Mouse (Mus musculus): ENCODE measurements around the gene Chka. TPM values are rescaled to one million over a fixed set of nuclear protein-coding genes. Genes with fewer than 3 reads are reported as not detected.

The Chka gene
- 32.5 and 46.5 TPM in 2 replicates for polyA plus RNA-seq (2012; rRNA removed)

DNA sequence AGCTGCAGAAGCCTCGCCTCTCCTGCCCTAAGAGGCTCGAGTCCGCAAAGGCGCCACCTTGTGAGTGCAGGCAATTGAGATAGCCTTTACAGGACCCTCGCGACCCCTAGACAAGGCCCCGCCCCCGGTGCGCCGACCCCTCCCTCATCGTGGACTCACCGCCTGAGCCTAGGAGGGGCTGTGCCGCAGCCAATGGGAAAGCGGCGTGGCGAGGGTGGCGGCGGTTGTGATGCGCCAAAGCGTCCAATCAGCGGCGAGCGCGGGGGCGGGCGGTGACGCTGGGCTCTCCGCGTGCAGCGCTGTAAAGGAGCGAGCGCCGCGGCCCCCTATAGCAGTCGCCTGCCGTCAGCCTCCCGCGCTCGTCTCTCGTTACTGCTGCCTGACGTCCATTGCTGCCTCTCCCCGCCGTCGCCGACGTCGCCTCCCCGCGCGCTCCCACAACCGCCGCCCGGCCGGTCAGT is at the start of gene Chka:
Chka (plus strand) TSS at position 272 of the 461 bp plus-strand sequence.

DNA sequence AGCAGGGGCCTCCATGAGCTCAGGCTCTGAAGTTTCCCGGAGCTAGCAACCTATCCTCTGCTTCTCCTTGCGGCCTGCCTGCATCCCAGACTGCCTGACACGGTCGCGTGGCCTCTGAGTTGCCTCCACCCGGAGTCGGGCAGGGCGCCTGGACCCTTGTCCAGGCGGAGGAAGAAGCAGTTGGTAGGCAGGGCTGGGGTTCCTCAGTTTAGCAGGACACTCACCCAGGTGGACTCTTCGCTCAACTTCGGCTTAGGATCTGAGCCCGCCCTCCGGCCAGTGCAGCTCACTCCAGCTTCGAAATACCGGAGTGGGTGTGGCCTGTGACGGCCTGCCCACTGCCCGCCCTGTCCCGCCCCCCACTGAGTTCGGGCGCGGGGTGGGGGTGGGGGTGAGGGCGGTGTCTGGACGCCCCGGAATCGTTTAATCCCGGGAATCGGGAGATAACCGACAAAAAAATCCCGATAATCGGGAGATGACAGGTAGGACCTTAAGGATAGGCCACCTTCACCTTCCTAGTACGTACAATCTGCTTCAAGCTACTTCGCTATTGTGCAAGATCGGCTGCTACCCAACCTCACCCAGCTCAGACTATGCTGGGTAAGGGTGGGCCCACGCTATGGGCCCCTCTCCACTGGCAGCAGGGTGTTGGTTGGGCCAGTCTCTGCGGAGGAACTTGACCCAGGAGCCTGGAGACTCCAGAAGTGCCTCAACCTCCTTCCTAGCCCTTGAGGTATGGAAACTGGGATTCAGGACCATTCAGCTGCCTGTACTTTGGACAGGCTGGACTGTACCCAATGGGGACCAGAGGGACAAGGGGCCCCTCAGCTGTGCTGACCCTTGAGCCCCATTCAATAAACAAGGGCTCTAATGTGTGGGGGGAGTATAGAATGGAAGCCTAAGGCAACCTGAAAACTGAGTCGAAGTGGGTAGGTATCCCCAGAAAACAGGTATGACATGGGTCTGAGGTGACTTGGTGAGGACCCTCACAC is 55.5 kb downstream of the Chka start, which contains the start of gene Tcirg1:
Tcirg1 (minus strand) TSS at position 339 of the 992 bp plus-strand sequence.

GRCm38 (mm10) chr19:3912337-3913204 is 61.0 kb downstream of the Chka start, which contains the start of gene Ndufs8:
Ndufs8 (minus strand) TSS chr19:3912774.

DNA sequence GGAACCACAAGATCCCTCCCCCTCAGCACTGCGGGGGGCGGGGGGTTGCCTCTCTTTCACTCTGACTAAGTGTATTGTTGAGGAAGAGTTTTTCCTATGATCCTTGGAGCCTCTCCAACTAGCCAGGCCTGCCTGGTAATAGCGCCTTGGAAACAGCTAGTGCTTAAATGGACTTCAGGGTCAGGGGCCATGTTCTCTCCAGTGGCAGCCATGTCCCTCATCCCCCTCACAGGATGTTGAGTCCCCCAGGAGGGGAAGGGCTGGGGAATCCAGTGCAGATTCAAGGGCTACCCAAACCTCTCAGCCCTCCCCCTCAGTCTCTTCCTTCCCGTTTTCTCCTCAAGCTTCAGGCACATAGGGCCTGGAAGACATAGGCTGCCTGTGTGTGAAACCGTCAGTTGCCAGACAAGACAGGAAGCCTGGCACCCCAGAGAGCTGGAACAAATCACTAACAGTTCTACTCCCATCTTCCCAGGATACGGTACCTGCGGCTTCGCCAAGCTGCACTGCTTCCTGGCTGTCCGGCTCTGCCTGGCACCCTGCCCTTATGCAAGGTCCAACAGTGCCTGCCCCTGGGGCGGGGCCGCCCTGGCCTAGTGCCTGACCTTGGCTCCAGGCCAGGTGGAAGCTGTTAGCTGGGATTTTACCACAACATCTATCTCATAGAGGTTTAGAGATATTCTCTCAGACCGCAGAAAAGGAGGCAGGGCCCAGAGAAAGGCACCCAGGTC is 77.8 kb downstream of the Chka start, which contains the start of gene Aldh3b1:
Aldh3b1 (minus strand) TSS at position 598 of the 731 bp plus-strand sequence.

DNA sequence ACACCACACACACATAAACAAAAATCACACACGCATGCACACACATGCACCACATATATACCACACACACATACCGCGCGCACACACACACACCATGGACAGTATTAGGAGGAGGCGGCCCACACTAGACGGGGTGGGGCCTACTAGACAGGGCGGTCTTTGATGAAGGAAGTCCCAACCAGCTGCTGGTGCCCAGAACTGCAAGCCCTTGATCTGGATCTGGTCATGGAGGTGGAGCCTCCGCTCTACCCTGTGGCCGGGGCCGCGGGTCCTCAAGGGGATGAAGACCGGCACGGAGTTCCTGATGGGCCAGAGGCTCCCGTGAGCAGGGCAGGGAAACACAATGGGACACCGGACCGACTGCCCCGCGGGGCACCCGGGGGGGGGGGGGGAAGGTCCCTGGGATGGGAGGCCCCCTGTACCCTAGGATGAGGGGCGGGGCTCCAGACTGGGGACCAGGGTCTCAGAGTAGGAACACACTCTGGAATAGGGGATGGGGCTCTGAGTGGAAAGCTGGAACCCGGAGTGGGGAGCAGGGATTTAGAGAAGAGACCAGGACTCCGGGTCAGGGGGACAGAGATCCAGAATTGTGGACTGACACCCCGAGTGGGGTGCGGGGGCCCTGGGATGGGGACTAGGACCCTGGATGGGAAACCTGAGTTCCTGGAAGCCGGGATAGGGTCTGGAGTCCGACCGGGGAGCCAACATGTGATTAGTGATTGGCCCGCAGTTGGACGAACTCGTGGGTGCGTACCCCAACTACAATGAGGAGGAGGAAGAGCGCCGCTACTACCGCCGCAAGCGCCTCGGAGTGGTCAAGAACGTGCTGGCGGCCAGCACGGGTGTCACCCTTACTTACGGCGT is 83.7 kb downstream of the Chka start, which contains the start of gene Unc93b1:
Unc93b1 (plus strand) TSS at position 155 of the 864 bp plus-strand sequence.

Other genes with a start within 250 kb of the Chka start
- 40.9 and 44.6 TPM in 2 replicates for gene Lrp5, start 165.2 kb upstream of the Chka start, polyA plus RNA-seq (2012; rRNA removed)
- gene 1810055G02Rik, start 143.5 kb upstream of the Chka start, polyA plus RNA-seq (2012; rRNA removed) = 14.1 and 19.8 TPM in 2 replicates
- gene Kmt5b, start 84.4 kb upstream of the Chka start, polyA plus RNA-seq (2012; rRNA removed) = 3.0 and 4.4 TPM in 2 replicates
- gene Tcirg1, start 55.4 kb downstream of the Chka start, polyA plus RNA-seq (2012; rRNA removed) = 67.3 and 72.2 TPM in 2 replicates
- gene Ndufs8, start 61.0 kb downstream of the Chka start, polyA plus RNA-seq (2012; rRNA removed) = 180 and 250 TPM in 2 replicates
- gene Aldh3b1, start 78.0 kb downstream of the Chka start, polyA plus RNA-seq (2012; rRNA removed) = 2.0 TPM in 2 replicates
- 31.5 and 46.6 TPM in 2 replicates for gene Unc93b1, start 83.4 kb downstream of the Chka start, polyA plus RNA-seq (2012; rRNA removed)
- gene Aldh3b3, start 106.9 kb downstream of the Chka start, polyA plus RNA-seq (2012; rRNA removed) = 0.15 and 0.23 TPM in 2 replicates
- gene Aldh3b2, start 120.6 kb downstream of the Chka start, polyA plus RNA-seq (2012; rRNA removed) = 32.2 and 43.3 TPM in 2 replicates
- gene Acy3, start 134.8 kb downstream of the Chka start, polyA plus RNA-seq (2012; rRNA removed) = 11.4 and 16.6 TPM in 2 replicates
- not detected in 2 replicates for gene Tbx10, start 141.0 kb downstream of the Chka start, polyA plus RNA-seq (2012; rRNA removed)
- gene Nudt8, start 148.8 kb downstream of the Chka start, polyA plus RNA-seq (2012; rRNA removed) = 14.0 and 30.7 TPM in 2 replicates
- gene Gm49405, start 148.9 kb downstream of the Chka start, polyA plus RNA-seq (2012; rRNA removed) = 0.82 and 1.4 TPM in 2 replicates
- gene Doc2g, start 151.5 kb downstream of the Chka start, polyA plus RNA-seq (2012; rRNA removed) = 6.4 and 6.9 TPM in 2 replicates
- gene Ndufv1, start 161.0 kb downstream of the Chka start, polyA plus RNA-seq (2012; rRNA removed) = 125 and 129 TPM in 2 replicates
- 1,477 and 1,578 TPM in 2 replicates for gene Gstp1, start 186.2 kb downstream of the Chka start, polyA plus RNA-seq (2012; rRNA removed)
- gene Gstp2, start 194.2 kb downstream of the Chka start, polyA plus RNA-seq (2012; rRNA removed) = 160 and 194 TPM in 2 replicates
- 1.6 and 1.9 TPM in 2 replicates for gene Gstp3, start 207.8 kb downstream of the Chka start, polyA plus RNA-seq (2012; rRNA removed)
- not detected in 2 replicates for gene Cabp2, start 229.8 kb downstream of the Chka start, polyA plus RNA-seq (2012; rRNA removed)
- 155 and 221 TPM in 2 replicates for gene Cdk2ap2, start 245.4 kb downstream of the Chka start, polyA plus RNA-seq (2012; rRNA removed)
- 68.7 and 72.3 TPM in 2 replicates for gene Pitpnm1, start 248.2 kb downstream of the Chka start, polyA plus RNA-seq (2012; rRNA removed)

Measured in stomach, adult 2 months (tissue).